Mouse (Mus musculus) layer of hippocampus, adult 9-10 months (tissue): ENCODE results near the gene Pmel.

Source experiments
- DNase-seq: peaks from one replicate; pipeline ENCODE4 v3.0.0; 2022; ENCODE audit warnings: low spot score

Gene Pmel

DNA sequence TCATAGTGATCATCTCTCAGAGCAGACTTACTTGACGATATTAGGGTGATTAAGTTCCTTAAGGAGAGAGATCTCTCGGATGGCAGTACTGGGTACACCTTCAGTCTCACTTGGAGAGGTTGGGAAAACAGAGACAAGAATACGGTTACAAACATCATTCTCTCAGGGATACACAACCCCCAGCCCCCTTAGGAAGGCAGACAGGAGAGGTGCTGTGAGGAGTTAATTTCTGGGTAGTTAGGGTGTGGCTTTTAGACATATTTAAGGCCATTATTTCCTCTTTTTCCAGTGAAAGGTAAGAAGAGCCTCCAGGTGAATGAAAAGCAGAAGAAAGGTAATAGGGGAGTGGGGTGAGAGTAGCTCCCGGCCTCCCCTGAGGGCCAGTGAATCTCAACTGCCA lies at the start of gene Pmel:
Gene Pmel (plus strand): TSS at position 301 of the 400 bp plus-strand sequence.
- DNase-seq = no peak

DNA sequence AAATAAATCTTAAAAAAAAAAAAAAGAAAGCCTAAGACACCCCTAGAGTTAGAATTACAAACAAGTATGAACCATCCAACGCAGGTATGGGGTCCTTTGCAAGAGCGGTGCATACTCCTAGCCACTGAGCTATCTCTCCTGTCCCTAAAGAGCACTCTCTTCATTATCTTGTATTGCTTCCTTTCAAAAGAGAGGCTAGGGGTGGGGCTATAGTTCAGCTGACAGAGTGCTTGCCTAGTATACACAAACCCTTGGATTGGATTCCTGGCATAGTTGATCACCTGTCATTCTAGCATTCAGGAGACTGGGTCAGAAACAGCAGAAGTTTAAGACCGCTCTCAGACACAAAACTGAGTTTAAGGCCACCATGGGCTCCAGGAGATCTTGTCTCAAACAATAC lies 48.7 kb upstream of the Pmel start:
- DNase-seq = no peak

DNA sequence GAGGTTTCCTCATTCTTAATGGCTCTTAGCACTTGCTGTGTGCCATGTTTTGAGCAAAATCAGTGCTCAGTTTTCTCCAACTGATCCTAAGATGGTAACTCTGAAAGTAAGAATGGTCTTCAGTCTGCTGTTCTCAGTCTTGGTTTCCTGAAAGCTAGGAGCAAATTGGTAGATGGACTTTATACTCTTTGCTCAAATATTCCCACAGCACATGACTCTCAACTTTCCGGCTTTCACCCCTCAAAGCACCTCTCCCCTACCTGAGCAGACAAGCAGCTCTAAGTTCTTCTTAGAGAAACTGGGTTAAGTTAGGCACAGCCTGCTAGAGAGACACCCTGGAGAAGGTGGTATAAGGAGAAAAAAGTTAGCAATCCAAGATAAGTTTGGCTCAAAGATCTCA lies 47.3 kb upstream of the Pmel start:
- DNase-seq = no peak

DNA sequence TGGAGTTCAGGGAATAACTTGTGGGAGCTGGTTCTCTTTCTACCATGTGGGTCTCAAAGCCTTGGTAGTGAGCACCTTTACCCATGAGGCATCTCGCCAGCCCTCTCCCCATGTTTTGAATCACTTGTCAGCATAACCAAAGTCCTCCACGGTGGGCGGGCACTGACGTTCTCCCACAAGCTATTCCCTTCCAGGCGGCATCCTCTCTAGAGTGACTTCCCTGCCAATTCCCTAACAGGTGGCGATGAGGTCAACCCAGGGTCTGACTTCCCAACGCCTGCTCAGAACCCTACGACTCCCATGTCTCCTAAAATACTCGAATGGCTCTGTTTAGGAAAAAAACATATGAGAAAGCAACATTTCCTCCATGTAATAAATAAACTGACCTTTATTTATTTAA lies 46.2 kb upstream of the Pmel start:
- no peak for DNase-seq

DNA sequence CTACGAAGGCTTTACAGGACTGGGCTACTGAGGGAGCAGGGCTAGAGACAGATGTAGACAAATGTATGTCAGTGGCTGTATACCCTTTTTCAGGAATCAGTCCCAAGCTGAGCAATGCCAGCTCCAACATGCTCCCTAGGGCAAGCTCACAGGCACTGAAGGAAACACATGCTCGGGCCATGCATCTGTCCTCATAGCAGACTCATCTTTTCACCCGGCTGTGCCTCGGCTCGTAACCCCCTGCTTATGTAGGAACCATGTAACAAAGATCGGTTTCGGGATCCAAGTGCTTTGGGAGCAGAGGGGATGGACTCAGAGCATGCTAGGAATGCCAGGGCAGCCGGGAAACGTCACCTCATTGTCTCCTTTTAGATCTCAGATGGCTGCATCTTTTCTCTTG lies 44.5 kb upstream of the Pmel start:
- DNase-seq = no peak

DNA sequence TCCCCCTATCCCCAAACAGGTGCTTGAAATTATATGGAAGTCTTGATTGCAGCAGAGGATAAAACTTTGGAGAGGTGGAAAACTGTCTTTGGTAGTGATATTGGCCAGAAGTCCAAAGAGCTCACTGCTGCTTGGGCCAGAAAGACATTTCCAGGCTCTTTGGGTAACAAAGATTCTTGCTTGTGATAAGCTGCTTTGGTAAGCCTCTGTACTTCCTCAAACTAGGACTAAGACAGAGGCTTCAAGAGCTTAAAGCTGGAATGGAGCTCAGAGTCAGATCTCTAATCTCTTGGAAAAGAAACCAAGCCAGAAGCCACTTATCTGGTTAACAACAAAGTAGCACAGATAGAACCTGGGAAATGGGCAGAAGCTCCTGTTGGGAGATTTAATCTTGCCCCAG lies 41.5 kb upstream of the Pmel start:
- no peak for DNase-seq

DNA sequence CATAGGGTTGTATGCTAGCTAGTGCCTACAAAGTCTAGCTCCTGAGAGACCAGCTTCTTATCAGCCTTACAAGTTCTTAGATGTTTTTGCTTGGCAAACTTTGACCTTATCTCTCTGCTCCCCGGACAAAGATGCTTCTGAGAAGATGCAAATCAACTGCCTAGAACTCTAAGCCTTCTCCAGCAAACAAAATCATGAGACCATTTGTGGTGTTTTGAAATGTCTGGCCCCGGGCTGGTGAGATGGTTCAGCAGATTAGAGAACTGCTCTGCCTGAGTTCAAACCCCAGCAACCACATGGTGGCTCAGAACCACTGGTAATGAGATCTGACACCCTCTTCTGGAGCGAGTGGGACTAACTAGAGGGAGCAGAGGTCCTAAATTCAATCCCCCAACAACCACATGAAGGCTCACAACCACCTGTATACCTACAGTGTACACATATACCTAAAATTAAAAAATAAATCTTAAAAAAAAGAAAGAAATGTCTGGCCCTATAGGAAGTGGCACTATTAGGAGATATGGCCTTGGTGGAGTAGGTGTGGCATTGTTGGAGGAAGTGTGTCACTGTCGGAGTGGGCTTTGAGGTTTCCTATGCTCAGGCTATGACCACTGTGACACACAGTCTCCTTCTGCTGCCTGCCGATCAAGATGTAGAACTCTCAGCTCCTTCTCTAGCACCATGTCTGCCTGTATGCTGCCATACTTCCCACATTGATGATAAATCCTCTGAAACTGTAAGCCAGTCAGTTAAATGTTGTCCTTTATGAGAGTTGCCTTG lies 40.4 kb upstream of the Pmel start:
- no peak for DNase-seq

DNA sequence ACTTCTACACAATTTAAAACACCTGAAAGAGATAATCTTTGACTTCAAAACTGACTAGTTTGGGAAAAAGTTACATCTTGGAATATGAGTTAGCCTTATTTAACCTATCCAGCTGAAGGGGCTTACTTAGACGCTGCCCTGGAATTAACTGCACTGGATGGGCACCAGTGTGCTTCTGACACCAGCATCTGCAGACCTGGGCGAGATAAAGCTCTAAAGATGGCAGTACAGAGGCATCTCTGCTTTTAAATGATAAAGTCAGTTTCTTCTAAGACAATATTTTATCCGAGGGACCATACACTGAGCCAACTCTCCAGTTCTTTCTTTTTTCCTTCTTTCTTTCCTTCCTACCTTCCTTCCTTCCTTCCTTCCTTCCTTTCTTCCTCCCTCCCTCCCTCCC lies 39.2 kb upstream of the Pmel start:
- DNase-seq = no peak

DNA sequence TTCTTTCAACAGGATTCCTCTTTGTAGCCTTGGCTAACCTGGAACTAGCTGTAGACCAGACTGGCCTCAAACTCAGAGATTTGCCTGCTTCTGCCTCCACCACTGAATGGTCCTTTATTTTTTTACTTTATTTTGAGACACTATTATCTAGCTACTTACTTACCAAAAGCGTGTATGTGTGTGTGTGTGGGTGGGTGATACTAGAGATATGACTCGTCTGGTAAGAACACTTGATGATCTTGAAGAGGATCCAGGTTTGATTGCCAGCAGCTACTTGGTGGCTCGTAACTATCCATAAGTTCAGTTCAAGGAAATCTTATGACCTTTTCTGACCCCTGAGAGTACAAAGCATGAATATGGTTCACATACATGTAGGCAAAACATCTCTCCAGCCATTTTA lies 38.7 kb upstream of the Pmel start:
- DNase-seq = no peak

DNA sequence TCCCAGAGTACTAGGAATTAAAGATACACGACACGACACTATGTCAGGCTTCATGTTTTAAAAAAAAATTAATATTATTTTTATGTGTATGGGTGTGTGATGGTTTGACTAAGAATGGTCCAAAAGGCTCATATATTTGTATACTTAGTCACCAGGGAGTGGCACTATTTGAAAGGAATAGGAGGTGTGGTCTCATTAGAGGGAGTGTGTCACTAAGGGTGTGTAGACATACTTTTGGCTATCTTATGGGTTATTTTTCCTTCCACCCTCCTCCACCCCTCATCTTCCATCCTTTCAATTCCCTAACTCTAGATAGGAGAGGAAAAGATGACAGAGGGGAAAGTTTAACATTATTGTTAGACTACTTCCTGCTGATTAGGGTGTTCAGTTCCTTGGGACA lies 38.2 kb upstream of the Pmel start:
- DNase-seq = no peak

DNA sequence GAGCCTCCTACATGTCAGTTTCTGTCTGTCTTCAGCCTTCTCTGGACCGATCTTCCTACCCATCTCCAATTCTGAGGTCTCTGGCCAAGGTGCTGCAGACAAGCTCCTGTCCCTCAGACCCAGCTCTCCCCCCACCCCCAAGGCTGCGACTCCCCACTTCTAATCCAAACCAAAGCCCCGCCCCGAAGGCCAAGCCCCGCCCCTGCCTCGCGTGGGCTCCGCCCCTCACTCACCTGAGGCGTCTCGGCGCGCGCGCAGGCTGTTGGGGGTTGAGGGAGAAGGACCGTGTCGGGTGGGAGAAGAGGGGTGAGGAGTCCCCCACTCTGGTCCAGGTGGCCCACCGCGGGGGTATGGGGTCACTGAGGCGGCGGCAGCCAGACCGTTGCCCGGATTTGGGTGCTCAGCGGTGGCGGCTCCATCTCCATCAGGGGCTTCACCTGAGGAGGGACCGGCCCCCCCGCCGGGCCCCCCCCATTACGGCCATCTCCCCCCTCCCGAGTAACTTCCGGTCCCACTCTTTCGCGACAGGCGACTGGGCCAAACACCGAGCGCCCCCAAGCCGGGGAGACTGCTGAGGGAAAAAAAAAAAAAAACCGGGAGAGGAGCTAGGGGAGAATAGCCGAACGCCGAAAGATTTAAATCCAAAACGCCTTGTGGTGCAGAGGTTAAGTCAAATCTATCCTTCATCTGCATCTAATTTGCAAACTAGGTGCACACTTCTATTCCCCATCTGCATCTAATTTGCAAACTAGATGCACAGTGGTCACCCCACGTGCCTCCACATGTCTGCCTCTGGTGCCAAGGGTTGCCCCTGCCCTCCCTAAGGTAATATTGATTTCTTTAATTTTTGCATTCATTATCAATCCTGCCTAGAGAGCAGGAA lies 35.0 kb upstream of the Pmel start:
- DNase-seq = no peak

DNA sequence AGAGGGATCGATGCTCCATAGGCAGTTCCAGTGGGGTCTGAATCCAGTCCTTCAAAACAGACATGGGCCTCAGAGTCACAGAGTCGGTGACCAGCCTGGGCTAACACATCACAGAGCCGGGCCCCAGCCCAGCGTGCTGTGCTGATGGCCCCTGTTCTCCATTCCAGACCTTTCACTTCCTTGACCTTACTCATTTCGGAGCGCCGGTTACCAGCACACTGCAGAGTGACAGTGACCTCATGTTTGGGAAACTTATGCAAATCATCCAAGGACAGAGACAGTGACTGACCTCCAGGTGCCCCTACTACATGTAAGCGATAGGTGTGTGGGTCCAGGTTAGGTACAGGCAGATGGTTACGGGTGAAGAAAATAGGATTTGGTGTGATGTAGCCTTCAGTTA lies 32.8 kb upstream of the Pmel start:
- DNase-seq = no peak

DNA sequence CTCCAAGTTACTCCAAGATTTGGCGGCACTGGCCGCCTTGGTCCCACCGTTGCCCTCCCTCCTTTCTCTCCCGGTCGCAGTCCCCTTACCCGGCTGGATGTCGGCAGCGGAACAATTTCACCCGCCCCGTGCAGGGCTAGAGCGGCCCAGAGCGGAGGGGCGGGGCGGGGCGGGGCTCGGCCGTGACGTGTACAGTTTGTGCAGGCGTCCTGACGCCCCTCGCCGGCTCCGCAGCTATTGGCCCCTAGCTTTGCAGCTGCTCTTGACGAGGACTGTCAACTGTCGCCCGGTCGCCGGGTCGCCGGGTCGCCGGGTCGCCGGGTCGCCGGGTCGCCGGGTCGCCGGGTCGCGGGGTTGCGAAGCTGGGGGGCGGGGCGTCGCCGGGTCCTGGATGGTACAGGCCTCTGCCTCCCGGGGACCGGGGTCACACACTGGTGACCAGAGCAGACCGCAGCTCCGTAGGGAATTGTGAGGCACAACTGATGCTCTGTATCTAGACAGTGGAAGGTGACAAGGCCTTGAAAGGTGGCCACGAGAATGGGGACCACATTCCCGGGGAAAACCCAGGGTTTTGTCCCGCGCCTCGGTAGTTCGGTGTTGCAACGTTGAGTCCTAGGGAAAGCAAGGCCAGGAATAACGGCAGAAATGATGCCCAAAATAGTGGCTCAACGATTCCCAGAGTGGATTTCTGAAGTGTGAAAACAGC lies 30.1 kb upstream of the Pmel start, which contains the start of gene Suox:
Gene Suox (minus strand): TSS at position 311 of the 706 bp plus-strand sequence.
- DNase-seq = peak; percentile 37

DNA sequence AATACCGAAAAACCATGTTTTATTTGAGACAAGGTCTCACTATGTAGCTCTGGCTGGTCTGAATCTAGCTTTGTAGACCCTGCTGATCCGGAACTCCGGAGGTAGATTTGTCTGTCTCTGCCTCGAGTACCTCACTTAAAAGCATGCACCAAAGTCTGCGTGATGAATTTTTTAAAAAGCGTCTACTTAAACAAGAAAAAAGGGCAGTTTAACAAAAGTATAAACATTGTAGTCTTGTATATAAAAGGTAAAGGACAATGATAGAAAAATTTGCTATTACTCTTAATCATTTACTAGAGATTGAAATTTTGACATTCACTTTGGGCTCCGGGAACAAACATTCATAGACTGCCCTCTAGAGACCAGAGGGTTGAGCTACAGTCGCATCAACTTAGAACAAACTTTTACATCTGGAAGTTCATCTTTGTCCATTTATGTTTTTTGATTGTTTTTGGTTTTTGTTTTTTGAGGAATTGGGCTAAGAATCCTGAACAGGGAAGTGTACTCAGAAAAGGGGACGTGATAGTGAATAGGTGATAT lies 29.5 kb upstream of the Pmel start:
- DNase-seq = no peak

DNA sequence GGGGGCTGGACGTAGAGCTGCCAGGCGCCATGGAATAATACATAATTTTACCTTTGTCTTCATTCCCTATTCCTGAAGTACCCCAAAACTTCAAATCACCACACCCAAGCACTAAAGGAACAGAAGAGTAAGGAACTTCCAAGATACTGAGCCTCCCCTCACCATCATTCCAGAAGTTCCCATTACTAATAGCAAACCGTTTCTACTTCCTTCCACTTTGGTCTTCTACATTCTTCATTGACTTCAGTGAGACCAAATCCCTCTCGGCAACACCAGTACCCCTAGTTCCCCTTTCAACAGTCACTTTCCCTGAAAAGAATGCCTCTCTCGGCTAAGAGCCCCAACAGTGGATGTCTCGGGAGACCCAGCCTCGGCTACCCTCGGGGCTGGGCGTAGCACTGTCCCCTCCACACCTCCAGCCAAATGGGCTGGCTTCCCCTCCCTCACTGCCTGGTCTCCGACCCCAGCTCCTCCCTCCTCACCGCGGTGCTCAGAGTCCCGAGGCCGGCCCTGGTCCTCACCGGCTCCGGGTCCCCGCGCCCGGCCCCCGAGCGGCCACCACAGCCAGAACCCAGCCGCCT lies 8.5 kb upstream of the Pmel start:
- DNase-seq = peak; percentile 15

DNA sequence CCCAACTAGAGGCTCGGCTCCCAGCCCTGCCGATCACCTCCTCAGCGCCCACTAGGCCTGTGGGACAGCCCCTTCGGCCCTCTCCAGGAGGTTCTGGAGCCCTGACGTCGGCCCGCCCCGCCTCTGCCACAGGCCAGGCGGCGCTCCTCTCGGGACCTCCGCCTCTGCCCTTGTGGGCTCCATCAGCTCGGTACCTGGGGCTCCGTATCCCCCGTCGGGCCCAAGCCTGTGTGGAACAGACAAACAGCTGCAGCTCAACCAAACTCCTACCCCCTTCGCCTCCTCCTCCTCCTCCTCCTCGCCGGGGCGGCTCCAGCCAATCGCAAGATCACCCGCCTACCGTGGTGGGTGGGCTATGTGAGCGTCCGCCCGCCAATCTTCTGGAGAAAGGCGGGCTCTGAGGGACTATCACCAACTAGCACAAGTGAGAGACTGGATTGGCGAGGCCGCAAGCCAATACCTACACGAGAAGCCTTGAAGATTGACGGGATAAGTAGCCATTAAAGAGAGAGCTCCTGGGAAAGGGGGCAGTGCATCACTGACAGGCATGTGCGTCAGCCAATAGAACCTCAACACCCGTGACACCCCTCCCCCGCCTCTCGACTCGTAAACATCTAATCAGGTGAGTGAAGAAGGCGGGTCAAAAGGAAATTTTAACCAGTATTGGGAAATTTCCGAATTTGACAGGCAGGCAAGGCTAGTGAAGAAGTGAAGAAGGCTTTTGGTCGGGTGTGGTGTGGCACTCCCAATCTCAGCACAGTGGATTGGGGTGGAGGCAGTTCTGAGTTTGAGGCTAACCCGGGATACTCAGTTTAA lies 7.8 kb upstream of the Pmel start, which contains the start of gene Rab5b:
Gene Rab5b (minus strand): TSS at position 273 of the 816 bp plus-strand sequence.
- peak; percentile 100 for DNase-seq

DNA sequence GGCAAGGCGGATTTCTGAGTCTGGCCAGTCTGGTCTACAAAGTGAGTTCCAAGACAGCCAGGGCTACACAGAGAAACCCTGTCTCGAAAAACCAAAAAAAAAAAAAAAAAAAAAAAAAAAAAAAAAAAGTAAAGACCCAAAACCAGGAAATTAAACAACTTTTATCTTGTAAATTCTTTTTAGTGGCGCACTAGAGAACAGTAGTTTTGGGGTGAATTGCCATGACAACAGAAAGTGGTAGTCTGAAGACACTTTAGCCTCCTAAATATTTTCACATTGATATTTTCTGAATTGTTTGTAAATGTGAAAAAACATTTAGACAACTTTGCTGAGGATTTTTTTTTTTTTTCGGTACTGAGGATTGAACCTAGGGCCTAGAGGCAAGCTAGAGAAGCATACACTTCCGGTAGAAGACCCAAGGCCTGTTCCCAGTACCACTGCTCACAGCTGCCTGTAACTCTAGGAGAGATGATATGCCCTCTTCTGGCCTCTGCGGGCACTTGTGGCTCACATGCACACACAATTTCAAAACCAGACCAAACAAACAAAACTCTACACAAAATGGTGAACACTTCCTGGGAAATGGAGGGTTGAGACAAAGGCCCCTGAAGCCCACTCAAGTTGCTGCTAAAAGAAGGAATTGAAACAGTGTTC lies 6.8 kb upstream of the Pmel start:
- no peak for DNase-seq

DNA sequence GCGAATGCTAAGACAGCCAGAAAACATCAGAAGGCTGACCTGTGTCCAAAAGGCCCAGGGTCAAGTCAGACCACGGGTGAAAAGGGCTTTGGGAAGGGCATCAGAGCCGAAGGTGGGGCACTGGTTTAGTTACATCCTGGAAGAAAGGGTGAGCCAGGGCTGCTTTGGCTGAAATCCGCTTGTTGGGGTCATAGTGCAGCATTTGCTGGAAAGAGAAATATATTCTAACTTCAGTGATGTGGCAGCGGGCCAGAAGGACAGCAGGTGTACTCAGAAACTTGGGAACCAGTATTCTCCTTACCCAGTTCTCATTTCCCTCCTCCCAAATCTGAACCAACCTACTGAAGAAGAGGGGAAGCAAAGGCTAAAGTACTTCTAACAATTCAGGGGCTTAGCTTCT lies 5.0 kb upstream of the Pmel start:
- DNase-seq = no peak

DNA sequence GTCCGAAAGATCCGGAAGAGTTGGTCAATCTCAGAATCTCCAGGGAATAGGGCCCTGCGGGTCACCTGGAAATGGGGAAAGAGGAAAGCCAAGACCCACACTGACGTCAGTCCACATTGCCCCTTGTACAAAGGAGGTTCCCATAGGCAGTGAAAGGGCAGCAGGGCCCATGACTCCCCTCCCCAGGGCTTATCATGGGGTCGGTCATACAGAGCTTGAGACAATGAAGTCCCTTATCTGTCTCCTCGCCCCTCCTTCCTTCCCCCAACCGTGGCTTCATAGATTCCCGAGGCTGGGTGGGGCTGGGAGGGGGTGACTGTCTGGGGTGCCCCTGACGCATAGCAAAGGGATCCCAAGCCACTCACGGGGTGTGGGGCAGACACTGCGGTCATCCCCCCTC lies 4.4 kb upstream of the Pmel start:
- no peak for DNase-seq

DNA sequence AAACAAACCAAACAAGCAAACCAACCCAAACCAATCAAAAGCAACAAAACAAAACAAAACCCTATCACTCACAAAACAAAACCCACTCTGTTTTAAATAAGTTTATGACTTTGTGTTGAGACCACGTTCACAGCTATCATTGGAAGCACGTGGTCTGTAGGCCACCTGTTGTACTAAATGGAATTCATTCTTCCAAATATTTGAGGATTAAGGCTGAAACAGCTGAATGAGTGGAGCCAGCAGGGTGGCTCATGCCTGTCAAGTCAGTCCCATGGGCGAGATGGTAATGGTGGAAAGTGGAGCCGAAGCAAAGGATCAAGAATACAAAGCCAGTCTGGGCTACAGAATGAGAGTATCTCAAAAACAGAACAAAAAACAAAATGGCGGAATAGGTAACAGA lies 3.3 kb upstream of the Pmel start:
- DNase-seq = no peak
